Mouse (Mus musculus) stomach, embryonic 16.5 days (tissue): Measurements from ENCODE around the gene Tbc1d22a. TPM values are rescaled to one million over a fixed set of nuclear protein-coding genes. Genes with fewer than 3 reads are reported as not detected.

ENCODE experiments used
- ATAC-seq: fragments of 200-750 bp; cut with Nextera tagmentation; 2 replicates; pipeline ENCODE4 v1.8.0; 2017; ENCODE audit warnings: moderate number of reproducible peaks, moderate TSS enrichment; ENCODE audit not compliant: insufficient read depth, low FRiP score
- H3K27ac ChIP-seq: fragments of 300-500 bp; sonication (generic); 2 replicates; pipeline ENCODE4 v1.5.1; 2014; ENCODE audit warnings: low read length
- H3K27me3 ChIP-seq: fragments of 300-500 bp; sonication (generic); 2 replicates; pipeline ENCODE4 v1.6.1; 2014; ENCODE audit warnings: low read length, control low read depth, mixed read lengths; ENCODE audit not compliant: control insufficient read depth, insufficient read depth
- H3K36me3 ChIP-seq: fragments of 300-500 bp; sonication (generic); 2 replicates; pipeline ENCODE4 v1.6.1; 2014; ENCODE audit warnings: low read length; ENCODE audit not compliant: control insufficient read depth, insufficient read depth
- H3K4me1 ChIP-seq: fragments of 300-500 bp; sonication (generic); 2 replicates; pipeline ENCODE4 v1.6.1; 2014; ENCODE audit warnings: low read length, control low read depth, mixed read lengths; ENCODE audit not compliant: control insufficient read depth, insufficient read depth
- H3K4me2 ChIP-seq: fragments of 300-500 bp; sonication (generic); 2 replicates; pipeline ENCODE4 v1.6.1; 2014; ENCODE audit warnings: low read depth, low read length, mixed read lengths
- H3K4me3 ChIP-seq: fragments of 300-500 bp; sonication (generic); replicated peaks from 2 replicates; pipeline ENCODE4 v1.5.1; 2014; ENCODE audit warnings: mild to moderate bottlenecking, low read length
- H3K9ac ChIP-seq: fragments of 300-500 bp; sonication (generic); 2 replicates; pipeline ENCODE4 v1.6.1; 2014; ENCODE audit warnings: low read length
- H3K9me3 ChIP-seq: fragments of 300-500 bp; sonication (generic); replicated peaks from 2 replicates; pipeline ENCODE4 v1.6.1; 2016; ENCODE audit warnings: low read length, control low read depth; ENCODE audit not compliant: control insufficient read depth
- WGBS: fragments of 180-500 bp; shearing (Covaris S2); extraction: QIAGEN DNeasy Blood & Tissue Kit; methylation state at CpG from one replicate; pipeline ENCODE4 v1.1.7; 2014; 5-methylcytosine and 5-hydroxymethylcytosine counted together
- polyA plus RNA-seq: library from polyadenylated mRNA; unstranded; fragments of >200 nt; fragmentation: Nextera tagmentation; extraction: Ambion mirVana; gene quantifications from 2 replicates; pipeline ENCODE4 v1.2.1, GENCODE M21; 2015

The Tbc1d22a gene
- polyA plus RNA-seq, 1 experiment from 2014 or later: 12.0 TPM

- ATAC-seq: peak; percentile 4; the same call in 1 of the 2 replicates
- Histone ChIP-seq H3K9me3 (no peaks in the 10 kb centered on the region), H3K27me3 (no peaks in the 10 kb centered on the region), H3K4me2 (no peak overlapping the region), H3K36me3 (no peaks in the 10 kb centered on the region), H3K9ac (0 out of 2 replicates have a peak overlapping the region, but pooled peaks have one; percentile 46), H3K4me1 (peaks cover 9% of the 10 kb centered on the region; the same call in 1 of the 2 replicates), H3K27ac (peak overlapping the region; percentile 51; the same call in 1 of the 2 replicates), H3K4me3 (no peak overlapping the region)
- WGBS: 56% methylated on average over 4 of the region's 4 CpGs
Observed at GRCm38 (mm10) chr15:86169817-86170110, 44.5 kb upstream of the Tbc1d22a start.

- peaks cover 9% of the 10 kb centered on the region; the same call in 1 of the 2 replicates for H3K4me1 ChIP-seq
- ATAC-seq: no peak
- H3K9ac ChIP-seq: no peak overlapping the region
- H3K9me3 ChIP-seq: no peaks in the 10 kb centered on the region
- H3K27ac ChIP-seq: no peak overlapping the region
- H3K27me3 ChIP-seq: no peaks in the 10 kb centered on the region
- no peak overlapping the region for H3K4me3 ChIP-seq
- 65% methylated on average over 12 of the region's 12 CpGs for WGBS
- H3K36me3 ChIP-seq: no peaks in the 10 kb centered on the region
- H3K4me2 ChIP-seq: no peak overlapping the region
Observed at GRCm38 (mm10) chr15:86171316-86171715, 42.9 kb upstream of the Tbc1d22a start.

GRCm38 (mm10) chr15:86172124-86172523 lies 42.1 kb upstream of the Tbc1d22a start:
- Histone ChIP-seq H3K4me1 (peaks cover 16% of the 10 kb centered on the region), H3K27ac (no peak overlapping the region), H3K27me3 (no peaks in the 10 kb centered on the region), H3K4me2 (no peak overlapping the region), H3K36me3 (no peaks in the 10 kb centered on the region), H3K4me3 (no peak overlapping the region), H3K9me3 (no peaks in the 10 kb centered on the region), H3K9ac (no peak overlapping the region)
- 39% methylated on average over 3 of the region's 3 CpGs for WGBS
- no peak for ATAC-seq

GRCm38 (mm10) chr15:86172526-86172925 lies 41.7 kb upstream of the Tbc1d22a start:
- no peak for ATAC-seq
- Histone ChIP-seq H3K4me2 (no peak overlapping the region), H3K9me3 (no peaks in the 10 kb centered on the region), H3K27me3 (no peaks in the 10 kb centered on the region), H3K27ac (no peak overlapping the region), H3K36me3 (no peaks in the 10 kb centered on the region), H3K9ac (no peak overlapping the region), H3K4me3 (no peak overlapping the region), H3K4me1 (peaks cover 17% of the 10 kb centered on the region)
- 72% methylated on average over 6 of the region's 6 CpGs for WGBS

- no peaks in the 10 kb centered on the region for H3K36me3 ChIP-seq
- no peak overlapping the region for H3K27ac ChIP-seq
- WGBS: 37% methylated on average over 16 of the region's 16 CpGs
- peaks cover 17% of the 10 kb centered on the region for H3K4me1 ChIP-seq
- H3K9ac ChIP-seq: 0 out of 2 replicates have a peak overlapping the region, but pooled peaks have one; percentile 19
- no peak for ATAC-seq
- no peak overlapping the region for H3K4me3 ChIP-seq
- H3K27me3 ChIP-seq: no peaks in the 10 kb centered on the region
- no peak overlapping the region for H3K4me2 ChIP-seq
- H3K9me3 ChIP-seq: no peaks in the 10 kb centered on the region
Observed at GRCm38 (mm10) chr15:86173136-86173985, 40.9 kb upstream of the Tbc1d22a start.

- no peak overlapping the region for H3K27ac ChIP-seq
- no peak overlapping the region for H3K4me2 ChIP-seq
- H3K9ac ChIP-seq: no peak overlapping the region
- WGBS: 74% methylated on average over 3 of the region's 3 CpGs
- H3K4me3 ChIP-seq: no peak overlapping the region
- H3K36me3 ChIP-seq: no peaks in the 10 kb centered on the region
- H3K9me3 ChIP-seq: no peaks in the 10 kb centered on the region
- no peaks in the 10 kb centered on the region for H3K27me3 ChIP-seq
- H3K4me1 ChIP-seq: peaks cover 11% of the 10 kb centered on the region
- ATAC-seq: no peak
Observed at GRCm38 (mm10) chr15:86175253-86176050, 38.8 kb upstream of the Tbc1d22a start.

- no peak for ATAC-seq
- H3K9me3 ChIP-seq: no peaks in the 10 kb centered on the region
- no peaks in the 10 kb centered on the region for H3K36me3 ChIP-seq
- H3K4me3 ChIP-seq: no peak overlapping the region
- H3K9ac ChIP-seq: no peak overlapping the region
- WGBS: 83% methylated on average over 10 of the region's 10 CpGs
- no peak overlapping the region for H3K27ac ChIP-seq
- no peaks in the 10 kb centered on the region for H3K27me3 ChIP-seq
- no peak overlapping the region for H3K4me2 ChIP-seq
- peaks cover 11% of the 10 kb centered on the region for H3K4me1 ChIP-seq
Observed at GRCm38 (mm10) chr15:86176166-86176565, 38.1 kb upstream of the Tbc1d22a start.

GRCm38 (mm10) chr15:86176771-86177702 lies 37.2 kb upstream of the Tbc1d22a start:
- Histone ChIP-seq H3K36me3 (no peaks in the 10 kb centered on the region), H3K4me2 (no peak overlapping the region), H3K4me3 (no peak overlapping the region), H3K4me1 (peaks cover 15% of the 10 kb centered on the region), H3K27ac (no peak overlapping the region), H3K9me3 (no peaks in the 10 kb centered on the region), H3K9ac (no peak overlapping the region), H3K27me3 (no peaks in the 10 kb centered on the region)
- 61% methylated on average over 21 of the region's 22 CpGs for WGBS
- no peak for ATAC-seq
